Mouse (Mus musculus) v-Abl transformed pro-B cells (cell line): ENCODE measurements around the gene Ubqln4.

Source experiments
- in situ Hi-C, 2 experiments: fragments of 400-800 bp; cut with MboI; formaldehyde crosslinking; loops; one replicate each; pipeline ENCODE4 v1.15.1; 2025; ENCODE audit not compliant: unreplicated experiment in 2 of 2

Ubqln4 gene

DNA sequence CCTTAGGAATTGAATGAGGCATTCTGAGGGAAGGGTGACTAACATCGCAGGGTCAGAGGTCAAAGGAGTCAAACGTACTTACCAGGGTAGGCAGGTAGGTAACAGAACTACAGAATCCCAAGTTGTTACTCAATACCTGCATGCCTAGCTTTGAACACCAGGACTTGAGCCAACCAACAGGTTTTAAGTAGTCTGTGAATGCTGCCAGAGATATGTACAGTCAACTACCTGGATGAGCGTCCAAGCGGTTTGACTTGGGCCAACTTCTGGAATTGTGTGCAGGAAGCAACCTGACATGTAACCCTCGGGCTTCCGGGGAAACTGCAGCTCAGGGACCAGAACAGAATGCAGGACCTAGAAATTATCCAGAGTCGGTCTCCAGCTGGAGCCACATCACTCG lies 30.5 kb upstream of the Ubqln4 start:
- in situ Hi-C loops: loop anchor here (5.0 kb wide), 2 partner anchors 36 to 116 kb away; no protein-coding TSS in a partner anchor

DNA sequence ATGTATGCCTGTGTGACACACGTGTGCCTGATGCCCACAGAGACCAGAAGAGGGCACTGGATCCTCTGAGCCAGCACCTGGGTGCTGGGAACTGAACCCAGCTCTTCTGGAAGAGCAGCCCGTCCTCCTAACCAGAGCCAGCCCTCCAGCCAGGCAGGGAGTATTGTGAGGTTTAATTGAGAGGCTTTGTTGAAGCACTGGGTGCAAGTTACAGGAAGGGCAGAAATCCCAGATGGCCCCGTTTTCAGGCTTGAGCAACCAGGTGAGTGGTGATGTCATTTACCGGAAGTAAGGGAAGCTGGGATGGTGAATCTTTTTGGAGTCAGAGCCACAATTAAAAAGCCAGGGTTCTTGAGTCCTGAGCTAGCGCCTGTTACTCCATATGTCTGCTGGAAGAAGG lies 28.5 kb upstream of the Ubqln4 start:
- in situ Hi-C loops: no loop called here

GRCm38 (mm10) chr3:88526157-88527131 lies 27.1 kb upstream of the Ubqln4 start:
- in situ Hi-C loops: no loop called here

DNA sequence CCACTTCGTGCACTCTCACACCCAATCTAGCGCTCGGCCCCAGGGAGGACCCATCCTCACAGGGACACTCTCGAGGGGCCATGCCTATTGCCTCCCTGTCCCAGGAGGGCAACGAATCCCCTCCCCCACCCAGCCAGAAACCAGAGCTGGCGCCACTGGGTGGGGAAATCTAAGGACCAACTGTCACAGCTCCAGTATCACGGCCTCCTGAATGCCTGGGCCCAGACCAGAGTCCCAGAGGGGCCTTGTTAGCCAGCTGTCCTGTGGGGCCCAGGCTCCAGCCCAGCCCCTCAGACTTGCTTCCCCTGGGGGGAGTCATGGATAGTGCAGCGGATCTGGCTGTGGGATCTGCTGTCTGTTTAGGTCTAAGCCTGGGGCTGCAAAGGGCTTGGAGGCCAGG lies 26.0 kb upstream of the Ubqln4 start:
- in situ Hi-C loops: no loop called here

GRCm38 (mm10) chr3:88528646-88529045 lies 24.9 kb upstream of the Ubqln4 start:
- in situ Hi-C loops: no loop called here

GRCm38 (mm10) chr3:88529204-88530000 lies 24.2 kb upstream of the Ubqln4 start:
- in situ Hi-C loops: no loop called here

DNA sequence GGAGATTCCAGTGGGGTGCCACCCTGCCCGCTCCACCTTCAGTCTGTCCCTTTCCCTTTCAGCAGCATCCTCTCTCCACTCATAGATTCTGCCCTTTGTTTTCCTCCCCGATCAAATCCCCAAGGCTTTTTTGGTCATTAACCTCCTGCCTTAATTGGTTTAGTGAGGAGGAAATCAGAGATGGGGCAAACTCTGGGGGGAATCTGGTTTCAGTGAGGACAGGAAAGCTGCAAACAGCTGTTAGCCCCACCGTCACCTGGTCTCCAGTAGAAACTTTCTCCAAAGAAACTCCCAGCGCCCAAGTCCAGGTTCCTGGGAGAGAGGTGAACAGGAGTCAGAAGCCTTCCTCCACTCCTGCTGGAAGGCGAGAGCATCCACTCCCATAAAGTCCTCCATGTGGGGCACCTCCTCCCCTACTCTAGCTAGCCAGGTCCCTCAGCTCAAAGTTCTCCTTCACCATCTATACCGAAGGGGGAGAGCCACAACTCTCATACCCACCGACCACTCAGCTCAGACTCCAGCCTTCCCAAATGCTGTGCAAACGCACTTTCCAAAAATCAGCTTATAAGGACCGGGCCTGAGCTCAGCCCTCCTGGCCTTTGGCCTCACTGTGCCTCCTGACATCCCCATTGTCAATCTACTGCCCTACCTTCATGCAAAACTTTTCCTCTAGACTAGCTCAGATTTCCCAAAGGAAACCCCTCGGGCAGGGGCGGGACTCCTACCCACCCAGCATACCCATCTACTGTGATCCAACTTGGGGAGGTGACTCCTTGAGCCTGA lies 23.3 kb upstream of the Ubqln4 start:
- in situ Hi-C loops: no loop called here

- in situ Hi-C loops: no loop called here
These were observed 21.9 kb upstream of the Ubqln4 start for GRCm38 (mm10) chr3:88531348-88532298.

DNA sequence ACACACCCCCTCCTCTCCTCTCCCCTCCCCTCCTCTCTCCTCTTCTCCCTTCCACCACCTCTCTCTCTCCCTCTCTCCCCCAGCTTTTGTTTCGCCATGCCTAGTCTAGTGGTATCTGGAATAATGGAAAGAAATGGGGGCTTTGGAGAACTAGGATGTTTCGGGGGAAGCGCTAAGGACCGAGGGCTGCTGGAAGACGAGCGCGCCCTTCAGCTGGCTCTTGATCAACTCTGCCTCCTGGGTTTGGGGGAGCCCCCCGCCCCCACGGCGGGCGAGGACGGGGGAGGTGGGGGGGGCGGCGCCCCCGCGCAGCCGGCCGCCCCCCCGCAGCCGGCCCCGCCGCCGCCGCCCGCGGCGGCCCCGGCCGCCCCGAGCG lies 21.3 kb upstream of the Ubqln4 start, which contains the start of gene Mex3a:
TSS of gene Mex3a (plus strand) at position 97 of the 376 bp plus-strand sequence.
- in situ Hi-C loops: no loop called here

DNA sequence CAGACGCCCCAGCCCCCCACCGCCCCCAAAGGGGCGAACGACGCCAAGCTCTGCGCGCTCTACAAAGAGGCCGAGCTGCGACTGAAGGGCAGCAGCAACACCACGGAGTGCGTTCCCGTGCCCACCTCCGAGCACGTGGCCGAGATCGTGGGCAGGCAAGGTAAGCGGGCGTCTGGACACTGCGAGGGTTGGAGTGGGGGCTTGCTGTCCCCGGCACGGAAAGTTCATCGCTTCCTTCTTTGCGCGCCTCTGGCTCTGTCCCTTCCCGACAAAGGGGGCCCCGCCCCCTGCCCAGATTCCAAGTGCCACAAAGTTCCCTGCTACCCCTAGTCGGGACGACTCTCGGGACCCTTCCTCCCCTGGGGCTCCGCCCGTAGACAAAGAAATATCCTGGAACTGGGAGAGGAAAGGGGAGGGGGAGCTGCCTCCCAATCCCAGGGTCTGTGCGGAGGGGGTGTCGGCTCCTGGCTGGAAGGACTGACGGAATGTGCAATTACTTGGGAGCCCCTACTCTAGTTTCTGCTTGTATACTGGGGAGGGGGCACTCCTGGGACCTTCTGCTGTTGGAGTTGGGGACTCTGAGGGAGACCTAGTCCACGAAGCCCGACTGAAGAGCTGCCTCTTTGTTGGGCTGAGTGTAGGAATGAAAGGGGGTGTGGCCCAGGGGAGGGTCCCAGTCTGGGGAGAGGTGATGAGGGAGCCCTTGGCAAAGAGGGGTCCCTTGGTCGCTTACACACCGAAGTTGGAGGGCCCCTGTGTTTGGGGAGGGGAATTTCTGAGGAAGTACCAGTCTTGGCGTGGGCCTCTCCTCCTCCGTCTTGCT lies 20.7 kb upstream of the Ubqln4 start:
- in situ Hi-C loops: no loop called here

- in situ Hi-C loops: no loop called here
These were observed 19.9 kb upstream of the Ubqln4 start for GRCm38 (mm10) chr3:88533706-88534105.

DNA sequence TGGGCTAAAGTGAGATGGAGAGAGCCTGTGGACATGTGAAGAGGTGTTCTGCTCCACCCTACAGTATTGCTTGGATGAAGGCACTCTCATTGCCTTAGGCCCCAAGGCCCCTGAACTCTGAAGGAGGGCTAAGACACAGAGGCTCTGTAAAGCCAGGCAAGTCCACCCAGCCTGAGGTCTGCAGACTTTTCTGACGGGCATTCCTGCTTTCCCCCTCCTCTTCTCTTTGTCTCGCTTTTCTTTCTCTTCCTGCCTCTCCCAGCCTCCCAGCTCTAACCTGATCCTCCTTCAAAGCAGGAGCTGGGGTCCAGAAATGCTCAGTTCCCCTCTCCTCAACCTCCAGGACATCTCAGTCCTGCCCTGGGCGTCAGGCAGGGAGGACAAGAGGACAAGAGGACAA lies 18.6 kb upstream of the Ubqln4 start:
- in situ Hi-C loops: no loop called here

DNA sequence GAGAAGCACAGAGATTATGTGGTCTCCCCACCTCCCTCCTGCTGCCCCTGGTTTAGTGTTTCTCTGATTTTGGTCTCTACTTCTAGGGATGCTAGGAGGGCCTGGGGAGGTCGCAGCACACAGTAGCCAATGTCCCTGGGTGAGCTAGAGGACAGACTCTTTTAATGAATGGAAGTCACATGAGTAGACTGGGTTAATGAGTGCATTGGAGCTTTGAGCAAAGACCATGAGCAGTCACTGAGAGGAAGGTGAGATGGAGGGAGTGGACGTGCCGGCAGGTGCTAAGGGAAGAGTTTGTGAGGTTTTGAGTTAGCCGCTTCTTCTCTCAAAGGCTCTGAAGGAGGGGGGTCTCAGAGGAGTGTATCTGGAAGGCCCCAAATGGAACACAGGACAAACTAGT lies 18.0 kb upstream of the Ubqln4 start:
- in situ Hi-C loops: no loop called here

DNA sequence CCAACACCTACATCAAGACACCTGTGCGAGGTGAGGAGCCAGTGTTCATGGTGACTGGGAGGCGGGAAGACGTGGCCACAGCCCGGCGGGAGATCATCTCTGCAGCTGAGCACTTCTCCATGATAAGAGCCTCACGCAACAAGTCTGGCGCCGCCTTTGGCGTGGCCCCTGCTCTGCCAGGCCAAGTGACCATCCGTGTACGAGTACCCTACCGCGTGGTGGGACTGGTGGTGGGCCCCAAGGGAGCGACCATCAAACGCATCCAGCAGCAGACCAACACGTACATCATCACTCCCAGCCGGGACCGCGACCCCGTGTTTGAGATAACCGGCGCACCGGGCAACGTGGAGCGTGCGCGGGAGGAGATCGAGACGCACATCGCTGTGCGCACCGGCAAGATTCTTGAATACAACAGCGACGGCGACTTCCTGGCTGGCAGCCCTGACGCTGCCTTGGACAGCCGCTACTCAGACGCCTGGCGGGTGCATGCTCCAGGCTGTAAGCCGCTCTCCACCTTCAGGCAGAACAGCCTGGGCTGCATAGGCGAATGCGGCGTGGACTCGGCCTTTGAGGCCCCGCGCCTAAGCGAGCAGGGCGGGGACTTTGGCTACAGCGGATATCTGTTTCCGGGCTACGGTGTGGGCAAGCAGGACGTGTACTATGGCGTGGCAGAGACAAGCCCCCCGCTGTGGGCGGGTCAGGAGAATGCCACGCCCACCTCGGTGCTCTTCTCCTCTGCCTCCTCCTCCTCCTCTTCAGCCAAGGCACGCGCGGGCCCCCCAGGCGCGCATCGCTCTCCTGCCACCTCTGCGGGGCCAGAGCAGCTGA lies 17.2 kb upstream of the Ubqln4 start:
- in situ Hi-C loops: no loop called here

- in situ Hi-C loops: no loop called here
These were observed 16.4 kb upstream of the Ubqln4 start for GRCm38 (mm10) chr3:88537146-88537545.

DNA sequence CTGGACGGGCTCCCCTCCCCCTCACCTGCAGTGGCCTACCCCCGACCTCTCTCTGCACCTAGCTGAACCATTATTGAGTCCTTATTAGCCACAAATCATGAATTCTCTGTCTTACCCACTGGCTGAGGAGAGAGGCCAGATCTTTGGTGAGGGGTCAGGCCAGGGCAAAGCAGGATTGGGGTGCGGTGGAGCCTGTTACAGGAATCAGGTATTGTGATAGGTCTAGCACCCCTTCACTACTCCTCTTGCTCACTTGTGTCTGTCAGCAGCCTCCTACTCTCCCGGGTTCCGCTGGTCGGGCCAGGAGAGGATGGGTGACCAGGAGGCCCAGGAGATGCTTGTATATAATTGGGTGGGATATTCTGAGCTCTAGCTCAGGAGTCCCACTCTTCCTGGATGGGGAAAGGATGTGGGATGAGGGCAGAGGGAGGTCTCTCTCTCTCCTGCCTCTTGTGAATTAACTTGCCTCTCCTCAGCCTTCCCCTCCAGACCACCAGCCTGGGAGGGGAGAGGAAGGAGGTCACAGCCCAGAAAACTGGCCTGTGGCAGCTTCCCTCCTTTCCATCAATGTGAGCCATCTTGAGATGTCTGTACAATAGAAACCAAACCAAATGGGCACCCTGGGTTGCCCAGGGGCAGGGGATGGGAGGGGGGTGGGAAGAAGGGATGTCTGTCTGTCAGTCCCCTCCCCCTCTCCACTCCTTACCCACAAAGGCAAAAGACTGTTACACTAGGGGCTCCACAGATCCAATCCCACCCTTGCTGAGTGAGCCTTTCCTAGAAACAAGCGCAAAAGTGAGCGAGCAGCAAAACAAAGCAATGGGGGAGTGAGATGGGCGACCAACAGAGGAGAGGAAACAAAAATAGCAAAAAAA lies 15.1 kb upstream of the Ubqln4 start:
- in situ Hi-C loops: no loop called here

DNA sequence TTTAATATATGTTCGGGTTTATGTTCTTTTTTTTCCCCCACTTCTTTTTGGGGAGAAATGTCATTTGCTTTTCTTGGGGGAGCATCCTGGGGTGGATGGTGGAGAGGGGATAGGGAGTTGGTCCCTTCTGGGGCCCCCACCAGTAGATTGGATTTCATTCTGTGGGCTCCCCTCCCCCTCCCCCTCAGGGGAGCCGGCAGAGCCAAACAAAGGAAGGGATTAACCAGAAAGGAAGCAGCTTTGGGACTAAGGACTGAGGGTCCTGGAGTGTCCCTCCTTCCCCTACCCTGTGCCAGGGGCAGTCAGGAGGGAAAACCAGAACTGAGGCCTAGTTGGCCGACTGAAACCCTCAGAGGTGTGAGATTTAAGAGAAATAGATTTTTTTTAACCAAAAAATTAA lies 14.2 kb upstream of the Ubqln4 start:
- in situ Hi-C loops: no loop called here
